In the genomic region with DNA sequence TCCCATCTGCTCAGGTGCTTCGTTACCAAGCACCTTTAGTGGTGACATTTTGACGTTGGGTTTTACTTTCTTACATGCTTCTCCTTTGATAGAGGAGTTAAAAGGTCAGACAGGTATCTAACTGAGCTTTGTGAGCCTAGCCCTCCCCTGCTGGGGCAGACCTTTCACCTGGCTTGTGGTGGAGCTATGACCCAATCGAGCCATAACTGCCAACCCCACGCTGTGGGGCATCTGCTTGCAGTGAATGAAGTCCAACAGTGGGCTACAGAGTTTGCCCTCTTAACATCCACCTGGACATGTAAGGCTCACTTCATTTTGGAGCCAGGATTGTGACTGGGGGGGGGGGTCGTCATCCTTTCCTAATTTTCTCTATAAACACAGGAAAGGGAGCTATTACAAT, we compare ENCODE assay signal across 24 mouse cellular contexts. TPM values are rescaled to one million over a fixed set of nuclear protein-coding genes. Genes with fewer than 3 reads are reported as not detected.
"Had no signal": no experiment of that assay in that cellular context is flagged by ENCODE, and none has a peak within 500 bp of the region (broad histone marks: within the 10 kb centered on the region; RNA-seq: fewer than 3 reads in every experiment).

No protein-coding gene starts in this region.

- ATAC-seq: liver, postnatal 0 days; lung, postnatal 0 days; midbrain, embryonic 13.5 days; midbrain, embryonic 15.5 days had no signal

- H3K4me2 ChIP-seq: liver, embryonic 13.5 days; liver, embryonic 15.5 days; lung, embryonic 15.5 days; midbrain, embryonic 11.5 days; midbrain, embryonic 13.5 days; midbrain, embryonic 15.5 days; neural tube, embryonic 12.5 days; stomach, embryonic 15.5 days had no signal

- H3K27me3 ChIP-seq: lung, embryonic 15.5 days; midbrain, embryonic 13.5 days; midbrain, embryonic 15.5 days; neural tube, embryonic 12.5 days; stomach, embryonic 15.5 days had no signal

- DNase-seq: liver, embryonic 13.5 days; liver, postnatal 0 days; lung, adult 2 months; lung, postnatal 14 days; lung, postnatal 36 days; right cerebral cortex, postnatal 14 days had no signal

- H3K9ac ChIP-seq: liver, embryonic 13.5 days; liver, embryonic 15.5 days; liver, postnatal 0 days; lung, embryonic 15.5 days; midbrain, embryonic 13.5 days; midbrain, embryonic 15.5 days; neural tube, embryonic 12.5 days; stomach, embryonic 15.5 days had no signal

- H3K27ac ChIP-seq: liver, embryonic 13.5 days; liver, embryonic 15.5 days; lung, embryonic 15.5 days; macrophage; midbrain, embryonic 13.5 days; midbrain, embryonic 15.5 days; neural tube, embryonic 12.5 days; stomach, embryonic 15.5 days; stomach, postnatal 0 days had no signal

- H3K4me1 ChIP-seq: liver, embryonic 13.5 days; liver, embryonic 15.5 days; megakaryocyte, embryonic 14.5 days; midbrain, embryonic 13.5 days; midbrain, embryonic 15.5 days; neural tube, embryonic 12.5 days; stomach, embryonic 15.5 days had no signal

- H3K9me3 ChIP-seq: liver, embryonic 13.5 days; liver, embryonic 15.5 days; lung, embryonic 15.5 days; megakaryocyte, embryonic 14.5 days; midbrain, embryonic 13.5 days; midbrain, embryonic 15.5 days; neural tube, embryonic 12.5 days; stomach, embryonic 15.5 days had no signal

- H3K4me3 ChIP-seq: liver, embryonic 13.5 days; liver, embryonic 15.5 days; lung, embryonic 15.5 days; megakaryocyte, embryonic 14.5 days; midbrain, embryonic 13.5 days; midbrain, embryonic 15.5 days; neural tube, embryonic 12.5 days; stomach, embryonic 15.5 days had no signal

- H3K36me3 ChIP-seq: liver, embryonic 15.5 days; lung, embryonic 15.5 days; midbrain, embryonic 15.5 days; neural tube, embryonic 12.5 days; stomach, embryonic 15.5 days had no signal

RNA-seq across cellular contexts. Expression of gene Gm10160, which starts 24.7 kb away (rescaled TPM):
- total RNA-seq: megakaryocyte progenitor cell, adult 5-6 weeks; midbrain, postnatal 0 days; monocyte, adult 5-6 weeks; neutrophil, adult 5-6 weeks had no signal
- polyA plus RNA-seq: liver, embryonic 13.5 days; liver, embryonic 15.5 days; liver, postnatal 0 days; lung, adult 2 months; lung, embryonic 15.5 days; lung, postnatal 0 days; macrophage; midbrain, embryonic 11.5 days; midbrain, embryonic 13.5 days; midbrain, embryonic 15.5 days; midbrain, postnatal 0 days; neural tube, embryonic 12.5 days; neural tube, embryonic 14.5 days; stomach, embryonic 15.5 days; stomach, postnatal 0 days; testis, adult 2 months; urinary bladder, adult 2 months had no signal
